Mouse (Mus musculus) CH12.LX (cell line): ENCODE results near the gene Agap3.

Experiments
- CHD2 ChIP-seq: IDR thresholded peaks from 2 replicates; pipeline ENCODE4 v1.6.1; 2011; ENCODE audit warnings: low read length, improper control_type of control experiment
- CTCF ChIP-seq, 2 experiments: IDR thresholded peaks in 1 of 2; conservative IDR thresholded peaks in 1 of 2; 2 replicates each; pipeline ENCODE4 v1.5.1; 2011 to 2012; ENCODE audit warnings: low read depth in 2 of 2, low read length in 2 of 2, improper control_type of control experiment in 1 of 2, inconsistent platforms in 1 of 2, mild to moderate bottlenecking in 1 of 2, moderate library complexity in 1 of 2
- ELF1 ChIP-seq: IDR thresholded peaks from 2 replicates; pipeline ENCODE4 v1.6.1; 2014; ENCODE audit warnings: low read depth, mild to moderate bottlenecking, inconsistent platforms, low read length, improper control_type of control experiment
- EP300 ChIP-seq: IDR thresholded peaks from 2 replicates; pipeline ENCODE4 v1.6.1; 2011; ENCODE audit warnings: low read length, improper control_type of control experiment
- ETS1 ChIP-seq: conservative IDR thresholded peaks from 2 replicates; pipeline ENCODE4 v1.6.1; 2012; ENCODE audit warnings: low read depth, mild to moderate bottlenecking, inconsistent platforms, low read length, improper control_type of control experiment, moderate library complexity
- HCFC1 ChIP-seq: IDR thresholded peaks from 2 replicates; pipeline ENCODE4 v1.6.1; 2012; ENCODE audit warnings: low read depth, mild to moderate bottlenecking, inconsistent platforms, low read length, improper control_type of control experiment
- MAZ ChIP-seq: IDR thresholded peaks from 2 replicates; pipeline ENCODE4 v1.6.1; 2012; ENCODE audit warnings: low read depth, mild to moderate bottlenecking, inconsistent platforms, low read length, improper control_type of control experiment, moderate library complexity
- NRF1 ChIP-seq: IDR thresholded peaks from 2 replicates; pipeline ENCODE4 v1.6.1; 2014; ENCODE audit warnings: low read depth, mild to moderate bottlenecking, inconsistent platforms, low read length, improper control_type of control experiment, moderate library complexity
- POLR2A ChIP-seq: IDR thresholded peaks from 2 replicates; pipeline ENCODE4 v1.6.1; 2011; ENCODE audit warnings: low read depth, mild to moderate bottlenecking, improper control_type of control experiment, low read length
- POLR2AphosphoS2 ChIP-seq: IDR thresholded peaks from 2 replicates; pipeline ENCODE4 v1.6.1; 2011; ENCODE audit warnings: low read depth, low read length, improper control_type of control experiment
- TBP ChIP-seq: conservative IDR thresholded peaks from 2 replicates; pipeline ENCODE4 v1.6.1; 2011; ENCODE audit warnings: low read depth, low read length, improper control_type of control experiment
- ZC3H11A ChIP-seq: IDR thresholded peaks from 2 replicates; pipeline ENCODE4 v1.6.1; 2012; ENCODE audit warnings: low read depth, mild to moderate bottlenecking, inconsistent platforms, low read length, improper control_type of control experiment
- ZNF384 ChIP-seq: IDR thresholded peaks from 2 replicates; pipeline ENCODE4 v1.6.1; 2012; ENCODE audit warnings: low read depth, low read length, improper control_type of control experiment, inconsistent platforms

DNA sequence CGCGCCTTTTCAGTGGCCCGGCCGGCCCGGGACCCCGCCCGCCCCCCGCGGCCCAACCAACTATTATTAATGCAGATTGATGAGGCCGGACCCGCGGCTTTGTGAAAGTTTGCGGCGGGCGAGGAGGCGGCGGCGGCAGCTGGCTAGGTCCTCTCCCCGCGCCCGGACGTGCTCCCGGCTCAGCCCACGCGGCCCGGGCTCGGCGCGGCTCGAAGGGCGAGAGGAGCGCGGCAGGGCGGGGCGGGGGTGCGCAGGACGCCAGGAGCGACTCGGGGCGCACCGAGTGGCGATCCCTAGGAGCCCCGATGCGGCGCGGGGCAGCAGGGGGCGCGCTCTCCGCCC lies 74.9 kb downstream of the Agap3 start, which contains the start of gene Gbx1:
- TF ChIP-seq MAZ (no peak), POLR2A (no peak), CTCF (conservative IDR thresholded peaks at IDR 0.05 in 1 of 2, IDR thresholded peaks at IDR 0.05 in 1 of 2; ENCODE audit: low read depth in 2 of 2, low read length in 2 of 2) (no peak), POLR2AphosphoS2 (no peak), ZNF384 (no peak), EP300 (no peak), ZC3H11A (no peak), ELF1 (no peak), TBP (no peak), NRF1 (no peak), HCFC1 (no peak), CHD2 (no peak), ETS1 (no peak)
